Mouse (Mus musculus) testis, adult 2 months (tissue): ENCODE data around the gene Ccdc155.

ENCODE experiments used
- CTCF ChIP-seq: fragments of 200-500 bp; IDR thresholded peaks from 2 replicates; pipeline ENCODE4 v1.5.1; 2012; ENCODE audit warnings: low read depth, mild to moderate bottlenecking, inconsistent platforms, low read length, moderate library complexity; ENCODE audit not compliant: control insufficient read depth, insufficient read depth, insufficient replicate concordance
- POLR2A ChIP-seq: fragments of 200-500 bp; IDR thresholded peaks from 2 replicates; pipeline ENCODE4 v1.6.1; 2012; ENCODE audit warnings: low read depth, mild to moderate bottlenecking, inconsistent platforms, low read length, moderate library complexity; ENCODE audit not compliant: control insufficient read depth

- TF ChIP-seq POLR2A (no peak), CTCF (peak; percentile 93)
Measured at GRCm38 (mm10) chr7:45135993-45136567, 68.6 kb downstream of the Ccdc155 start, which contains the start of the genes Gm45713 and Flt3l.
